Mouse (Mus musculus): ENCODE data around the gene Ang5.
"Not testable (repeated sequence)": the region's sequence is repeated elsewhere in the genome, so short reads cannot be mapped to it uniquely, and the experiment has no call there.

The Ang5 gene

GRCm38 (mm10) chr14:43956769-43957168 lies at the start of gene Ang5:
Gene Ang5 (plus strand): TSS chr14:43957069.
- in situ Hi-C loops (cut with MboI, MseI) = not testable (repeated sequence)

GRCm38 (mm10) chr14:43918214-43918613 lies 38.7 kb upstream of the Ang5 start:
- in situ Hi-C loops (cut with MboI, MseI) = not testable (repeated sequence)

- in situ Hi-C loops (cut with MboI, MseI) = loop anchor here (5.0 kb wide), 1 partner anchor 51 kb away; no protein-coding TSS in a partner anchor
These were observed 33.4 kb upstream of the Ang5 start, which contains the start of gene Ear10 for GRCm38 (mm10) chr14:43923459-43923858. Gene Ear10 (minus strand): TSS chr14:43923559.

GRCm38 (mm10) chr14:43924688-43925403 lies 32.0 kb upstream of the Ang5 start, which contains the start of gene Gm8113:
Gene Gm8113 (plus strand): TSS chr14:43925390.
- in situ Hi-C loops (cut with MboI, MseI) = loop anchor here (5.0 kb wide), 1 partner anchor 53 kb away; no protein-coding TSS in a partner anchor

GRCm38 (mm10) chr14:43925404-43925950 lies 31.4 kb upstream of the Ang5 start:
- in situ Hi-C loops (cut with MboI, MseI) = not testable (repeated sequence)

- in situ Hi-C loops (cut with MboI, MseI) = loop anchor here (5.0 kb wide), 1 partner anchor 44 kb away; no protein-coding TSS in a partner anchor
These were observed 23.9 kb upstream of the Ang5 start for GRCm38 (mm10) chr14:43932991-43933390.

- in situ Hi-C loops (cut with MboI, MseI) = loop anchor here (5.0 kb wide), 1 partner anchor 44 kb away; no protein-coding TSS in a partner anchor
These were observed 23.5 kb upstream of the Ang5 start for GRCm38 (mm10) chr14:43933399-43933798.

GRCm38 (mm10) chr14:43953382-43953781 lies 3.5 kb upstream of the Ang5 start:
- in situ Hi-C loops (cut with MboI, MseI) = not testable (repeated sequence)

- in situ Hi-C loops (cut with MboI, MseI) = not testable (repeated sequence)
These were observed 1.8 kb upstream of the Ang5 start for GRCm38 (mm10) chr14:43955074-43955473.

- in situ Hi-C loops (cut with MboI, MseI) = no loop called here
These were observed 26.6 kb downstream of the Ang5 start for GRCm38 (mm10) chr14:43983454-43983853.

- in situ Hi-C loops (cut with MboI, MseI) = no loop called here
These were observed 27.0 kb downstream of the Ang5 start for GRCm38 (mm10) chr14:43983897-43984296.

GRCm38 (mm10) chr14:43986147-43986546 lies 29.3 kb downstream of the Ang5 start:
- in situ Hi-C loops (cut with MboI, MseI) = no loop called here

- in situ Hi-C loops (cut with MboI, MseI) = not testable (repeated sequence)
These were observed 30.5 kb downstream of the Ang5 start for GRCm38 (mm10) chr14:43987404-43987803.

- in situ Hi-C loops (cut with MboI, MseI) = not testable (repeated sequence)
These were observed 41.7 kb downstream of the Ang5 start for GRCm38 (mm10) chr14:43998455-43999000.

GRCm38 (mm10) chr14:44001600-44001999 lies 44.7 kb downstream of the Ang5 start:
- in situ Hi-C loops (cut with MboI, MseI) = loop anchor here (5.0 kb wide), 1 partner anchor 39 kb away; no protein-coding TSS in a partner anchor

- in situ Hi-C loops (cut with MboI, MseI) = loop anchor here (5.0 kb wide), 1 partner anchor 40 kb away; no protein-coding TSS in a partner anchor
These were observed 45.3 kb downstream of the Ang5 start, which contains the start of gene Ang6 for GRCm38 (mm10) chr14:44002169-44002568. Gene Ang6 (minus strand): TSS chr14:44002269.

GRCm38 (mm10) chr14:44008021-44008420 lies 51.2 kb downstream of the Ang5 start:
- in situ Hi-C loops (cut with MboI, MseI) = not testable (repeated sequence)

- in situ Hi-C loops (cut with MboI, MseI) = not testable (repeated sequence)
These were observed 52.8 kb downstream of the Ang5 start for GRCm38 (mm10) chr14:44009686-44010085.

All from regulatory T cell (primary cell).